Mouse (Mus musculus) heart, postnatal 0 days (tissue): ENCODE measurements around the gene Ano9. TPM values are rescaled to one million over a fixed set of nuclear protein-coding genes. Genes with fewer than 3 reads are reported as not detected.
A peak's percentile ranks its signal among the peaks of the same experiment; 100 is the strongest.

Experiments
- ATAC-seq: fragments of 200-750 bp; cut with Nextera tagmentation; 2 replicates; pipeline ENCODE4 v1.8.0; 2017; ENCODE audit warnings: low read depth, moderate number of reproducible peaks, moderate library complexity; ENCODE audit not compliant: insufficient read depth
- DNase-seq: peaks from one replicate; pipeline ENCODE4 v3.0.0-alpha.2; 2016; ENCODE audit warnings: low spot score
- H3K27ac ChIP-seq: fragments of 300-500 bp; sonication (generic); 2 replicates; pipeline ENCODE4 v1.5.1; 2014; ENCODE audit warnings: low read depth, mild to moderate bottlenecking
- H3K27me3 ChIP-seq: fragments of 300-500 bp; sonication (generic); 2 replicates; pipeline ENCODE4 v1.6.1; 2014; ENCODE audit warnings: low read length, mixed read lengths; ENCODE audit not compliant: control insufficient read depth, insufficient read depth
- H3K36me3 ChIP-seq: fragments of 300-500 bp; sonication (generic); replicated peaks from 2 replicates; pipeline ENCODE4 v1.6.1; 2014; ENCODE audit warnings: low read length, mixed read lengths; ENCODE audit not compliant: control insufficient read depth, insufficient read depth
- H3K4me1 ChIP-seq: fragments of 300-500 bp; sonication (generic); 2 replicates; pipeline ENCODE4 v1.6.1; 2014; ENCODE audit warnings: antibody characterized with exemption; ENCODE audit not compliant: control insufficient read depth, insufficient read depth
- H3K4me2 ChIP-seq: fragments of 300-500 bp; sonication (generic); 2 replicates; pipeline ENCODE4 v1.6.1; 2014; ENCODE audit warnings: low read depth, mild to moderate bottlenecking, low read length, moderate library complexity
- H3K4me3 ChIP-seq: fragments of 300-500 bp; sonication (generic); 2 replicates; pipeline ENCODE4 v1.5.1; 2014; ENCODE audit warnings: low read depth, low read length
- H3K9ac ChIP-seq: fragments of 300-500 bp; sonication (generic); replicated peaks from 2 replicates; pipeline ENCODE4 v1.6.1; 2014; ENCODE audit warnings: low read depth, low read length, mixed read lengths
- H3K9me3 ChIP-seq: fragments of 300-500 bp; sonication (generic); replicated peaks from 2 replicates; pipeline ENCODE4 v1.6.1; 2016; ENCODE audit warnings: low read length; ENCODE audit not compliant: control insufficient read depth
- CTCF ChIP-seq: IDR thresholded peaks from 2 replicates; pipeline ENCODE4 v1.5.1; 2016; ENCODE audit warnings: antibody characterized with exemption, control low read depth, low read depth
- EP300 ChIP-seq: IDR thresholded peaks from 2 replicates; pipeline ENCODE4 v1.6.1; 2016; ENCODE audit warnings: antibody characterized with exemption, low read depth
- WGBS: fragments of 180-500 bp; shearing (Covaris S2); extraction: QIAGEN DNeasy Blood & Tissue Kit; methylation state at CpG from one replicate; pipeline ENCODE4 v1.1.7; 2014; 5-methylcytosine and 5-hydroxymethylcytosine counted together
- polyA plus RNA-seq: library from polyadenylated mRNA; unstranded; fragments of >200 nt; fragmentation: Nextera tagmentation; extraction: Ambion mirVana; gene quantifications from 2 replicates; pipeline ENCODE4 v1.2.1, GENCODE M21; 2015
- total RNA-seq: library from RNA; depleted of rRNA; stranded (reverse); fragments of >200 nt; gene quantifications from 2 replicates; pipeline ENCODE4 v1.2.3, GENCODE M21; 2014; ENCODE audit warnings: low replicate concordance

The Ano9 gene
- total and polyA plus RNA-seq, 2 experiments from 2014 or later: 0.04 TPM; not detected in 1

- DNase-seq (no peak), ATAC-seq (no peak)
- H3K27me3 ChIP-seq: peaks cover 23% of the 10 kb centered on the region; the same call in 1 of the 2 replicates
- H3K4me2 ChIP-seq: peak within 1 kb of the TSS; percentile 84
- no peaks in the 10 kb centered on the region for H3K9me3 ChIP-seq
- TF ChIP-seq EP300 (no peak), CTCF (no peak)
- 1% methylated on average over 56 of the region's 56 CpGs for WGBS
- 0 out of 2 replicates have a peak, but pooled peaks cover 3% of the 10 kb centered on the region for H3K4me1 ChIP-seq
- H3K9ac ChIP-seq: peak within 1 kb of the TSS; percentile 27; the same call in 1 of the 2 replicates
- H3K36me3 ChIP-seq: no peaks in the 10 kb centered on the region
- H3K27ac ChIP-seq: no peak within 1 kb of the TSS
- H3K4me3 ChIP-seq: peak within 1 kb of the TSS; percentile 46
Observed at GRCm38 (mm10) chr7:141099911-141100691, 17.5 kb downstream of the Ano9 start, which contains the start of gene Sigirr. TSS of gene Sigirr (minus strand) at chr7:141100572.

DNA sequence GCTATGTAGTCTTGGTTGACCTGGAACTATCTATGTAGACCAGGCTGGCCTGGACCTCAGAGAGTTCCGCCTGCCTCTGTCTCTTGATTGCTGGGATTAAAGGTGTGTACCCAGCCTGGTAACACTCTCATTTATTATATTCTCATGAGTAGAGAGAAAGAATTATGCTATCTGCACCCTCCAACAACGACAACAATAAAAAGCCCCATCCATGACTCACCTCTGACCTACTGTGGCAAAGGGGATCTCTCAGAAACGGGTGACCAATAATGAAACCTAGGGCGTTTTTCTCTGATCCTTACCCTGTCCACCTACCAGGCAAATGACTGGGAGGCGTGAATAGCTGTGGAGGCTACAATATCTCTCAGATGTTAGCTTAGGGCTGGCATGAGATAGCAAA lies 20.4 kb downstream of the Ano9 start:
- no peaks in the 10 kb centered on the region for H3K36me3 ChIP-seq
- ATAC-seq (no peak), DNase-seq (no peak)
- no peaks in the 10 kb centered on the region for H3K9me3 ChIP-seq
- H3K9ac ChIP-seq: no peak overlapping the region
- H3K4me3 ChIP-seq: no peak overlapping the region
- WGBS: 74% methylated on average over 5 of the region's 5 CpGs
- no peak overlapping the region for H3K4me2 ChIP-seq
- 0 out of 2 replicates have a peak, but pooled peaks cover 3% of the 10 kb centered on the region for H3K4me1 ChIP-seq
- no peak for TF ChIP-seq CTCF
- no peak for TF ChIP-seq EP300
- H3K27me3 ChIP-seq: peaks cover 23% of the 10 kb centered on the region; the same call in 1 of the 2 replicates
- H3K27ac ChIP-seq: peak overlapping the region; percentile 49

GRCm38 (mm10) chr7:141096649-141097056 lies 21.0 kb downstream of the Ano9 start:
- peak; percentile 65 for DNase-seq
- no peak overlapping the region for H3K9ac ChIP-seq
- H3K27me3 ChIP-seq: peaks cover 21% of the 10 kb centered on the region; the same call in 1 of the 2 replicates
- no peaks in the 10 kb centered on the region for H3K36me3 ChIP-seq
- H3K27ac ChIP-seq: peak overlapping the region; percentile 49
- H3K4me2 ChIP-seq: peak overlapping the region; percentile 46
- 0 out of 2 replicates have a peak, but pooled peaks cover 3% of the 10 kb centered on the region for H3K4me1 ChIP-seq
- TF ChIP-seq EP300: no peak
- TF ChIP-seq CTCF: peak; percentile 12; the same call in 1 of the 2 replicates
- 36% methylated on average over 6 of the region's 6 CpGs for WGBS
- H3K4me3 ChIP-seq: peak overlapping the region; percentile 14; the same call in 1 of the 2 replicates
- peak; percentile 47 for ATAC-seq
- no peaks in the 10 kb centered on the region for H3K9me3 ChIP-seq

GRCm38 (mm10) chr7:141096021-141096420 lies 21.6 kb downstream of the Ano9 start:
- H3K9ac ChIP-seq: no peak overlapping the region

DNA sequence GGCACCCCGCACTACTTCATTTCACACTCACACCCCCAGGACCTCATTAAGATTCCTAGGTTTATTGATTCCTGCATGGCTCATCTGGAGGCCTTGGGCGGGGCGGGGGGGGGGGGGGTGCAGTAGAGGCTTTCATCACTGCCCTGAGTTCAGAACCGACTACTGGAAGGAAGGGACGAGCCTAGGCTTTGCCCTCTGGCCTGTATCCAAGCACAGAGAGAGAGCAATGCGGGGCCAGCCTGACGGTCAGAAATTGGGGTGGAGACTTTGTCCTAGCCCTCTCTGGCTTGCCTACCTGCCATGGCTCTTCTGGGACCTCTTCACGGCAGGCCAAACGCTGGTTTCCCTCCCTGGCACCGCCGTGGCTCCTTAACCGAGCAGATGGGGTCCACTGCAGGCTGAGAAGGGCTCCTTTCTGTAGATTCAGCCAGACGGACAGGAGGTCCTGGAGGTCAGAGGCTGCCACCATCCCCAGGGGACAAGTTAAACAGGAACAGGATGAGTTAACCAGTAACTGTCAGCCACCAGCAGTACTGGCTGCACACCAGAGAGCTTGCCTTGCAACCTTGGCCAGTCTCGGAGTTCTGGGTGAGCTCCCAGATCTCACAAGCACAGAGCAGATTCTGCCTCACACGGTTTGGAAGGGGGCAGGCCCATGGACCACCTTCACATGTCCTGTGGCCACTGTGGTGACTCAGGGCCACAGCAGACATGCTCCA lies 23.0 kb downstream of the Ano9 start:
- H3K4me3 ChIP-seq: no peak overlapping the region
- H3K27ac ChIP-seq: no peak overlapping the region
- peaks cover 17% of the 10 kb centered on the region for H3K27me3 ChIP-seq
- no peak overlapping the region for H3K9ac ChIP-seq
- TF ChIP-seq EP300 (no peak), CTCF (no peak)
- no peaks in the 10 kb centered on the region for H3K36me3 ChIP-seq
- WGBS: 70% methylated on average over 15 of the region's 15 CpGs
- H3K9me3 ChIP-seq: no peaks in the 10 kb centered on the region
- DNase-seq (no peak), ATAC-seq (no peak)
- no peak overlapping the region for H3K4me2 ChIP-seq
- H3K4me1 ChIP-seq: no peaks in the 10 kb centered on the region

More at GRCm38 (mm10) chr7:141096021-141096420, 21.6 kb downstream of the Ano9 start:
- TF ChIP-seq CTCF (no peak), EP300 (no peak)
- WGBS: 73% methylated on average over 6 of the region's 6 CpGs
- Histone ChIP-seq H3K4me3 (peak overlapping the region; percentile 14), H3K36me3 (no peaks in the 10 kb centered on the region), H3K4me1 (0 out of 2 replicates have a peak, but pooled peaks cover 3% of the 10 kb centered on the region), H3K27ac (peak overlapping the region; percentile 40; the same call in 1 of the 2 replicates), H3K27me3 (peaks cover 19% of the 10 kb centered on the region; the same call in 1 of the 2 replicates), H3K4me2 (peak overlapping the region; percentile 46), H3K9me3 (no peaks in the 10 kb centered on the region)
- DNase-seq (no peak), ATAC-seq (no peak)
